Mouse (Mus musculus) CH12.LX (cell line): ENCODE measurements around the gene Hdac5. TPM values are rescaled to one million over a fixed set of nuclear protein-coding genes. Genes with fewer than 3 reads are reported as not detected.
A peak's percentile ranks its signal among the peaks of the same experiment; 100 is the strongest.

ENCODE experiments used
- DNase-seq: peaks from one replicate; pipeline ENCODE4 v3.0.0-alpha.2; 2013; ENCODE audit errors: extremely low read depth
- H3K27ac ChIP-seq: 2 replicates; pipeline ENCODE4 v1.5.1; 2012; ENCODE audit warnings: low read depth, mild to moderate bottlenecking, control low read depth, moderate library complexity; ENCODE audit not compliant: insufficient read depth
- H3K27me3 ChIP-seq: replicated peaks from 2 replicates; pipeline ENCODE3; 2012; ENCODE audit warnings: inconsistent platforms
- H3K36me3 ChIP-seq, 2 experiments: replicated peaks in 1 of 2; 2 replicates each; pipeline versions ENCODE3 to v1.6.1; 2012; ENCODE audit warnings: inconsistent platforms in 1 of 2, low read length in 1 of 2, mild to moderate bottlenecking in 1 of 2, mixed read lengths in 1 of 2, moderate library complexity in 1 of 2; ENCODE audit not compliant: control insufficient read depth in 1 of 2, insufficient read depth in 1 of 2
- H3K4me1 ChIP-seq, 2 experiments: 2 replicates each; pipeline ENCODE4 v1.6.1; 2012; ENCODE audit warnings: inconsistent platforms in 1 of 2, moderate library complexity in 1 of 2; ENCODE audit not compliant: insufficient read depth in 2 of 2, control insufficient read depth in 1 of 2
- H3K4me2 ChIP-seq: 2 replicates; pipeline ENCODE4 v1.6.1; 2012; ENCODE audit warnings: low read depth, mild to moderate bottlenecking, control low read depth; ENCODE audit not compliant: poor library complexity, insufficient read depth, severe bottlenecking
- H3K4me3 ChIP-seq, 3 experiments: fragments of 150-350 bp in 1 of 3; sonication (generic) in 1 of 3; replicated peaks in 1 of 3; 2 replicates each; pipeline versions ENCODE3 to v1.5.1; 2011 to 2012; ENCODE audit warnings: low read depth in 2 of 3, low read length in 2 of 3, mild to moderate bottlenecking in 2 of 3, moderate library complexity in 2 of 3, control low read depth in 1 of 3, improper control_type of control experiment in 1 of 3, inconsistent platforms in 1 of 3, mixed read lengths in 1 of 3; ENCODE audit not compliant: poor library complexity in 1 of 3
- H3K79me2 ChIP-seq: replicated peaks from 2 replicates; pipeline ENCODE4 v1.6.1; 2012; ENCODE audit warnings: mild to moderate bottlenecking, moderate library complexity; ENCODE audit not compliant: control insufficient read depth, poor library complexity, insufficient read depth, severe bottlenecking; ENCODE audit errors: extremely low read depth
- H3K9ac ChIP-seq: 2 replicates; pipeline ENCODE4 v1.6.1; 2012; ENCODE audit warnings: low read depth, mild to moderate bottlenecking, control low read depth, moderate library complexity; ENCODE audit not compliant: insufficient read depth
- H3K9me3 ChIP-seq: replicated peaks from 2 replicates; pipeline ENCODE3; 2012; ENCODE audit warnings: low read length, inconsistent platforms, mixed read lengths
- BHLHE40 ChIP-seq: IDR thresholded peaks from 2 replicates; pipeline ENCODE4 v1.6.1; 2011; ENCODE audit warnings: mild to moderate bottlenecking, low read depth, low read length, improper control_type of control experiment
- CHD1 ChIP-seq: IDR thresholded peaks from 2 replicates; pipeline ENCODE4 v1.6.1; 2012; ENCODE audit warnings: low read depth, low read length, improper control_type of control experiment, inconsistent platforms
- CHD2 ChIP-seq: IDR thresholded peaks from 2 replicates; pipeline ENCODE4 v1.6.1; 2011; ENCODE audit warnings: low read length, improper control_type of control experiment
- CTCF ChIP-seq, 2 experiments: IDR thresholded peaks in 1 of 2; conservative IDR thresholded peaks in 1 of 2; 2 replicates each; pipeline ENCODE4 v1.5.1; 2011 to 2012; ENCODE audit warnings: low read depth in 2 of 2, low read length in 2 of 2, improper control_type of control experiment in 1 of 2, inconsistent platforms in 1 of 2, mild to moderate bottlenecking in 1 of 2, moderate library complexity in 1 of 2
- E2F4 ChIP-seq: IDR thresholded peaks from 2 replicates; pipeline ENCODE4 v1.6.1; 2011; ENCODE audit warnings: low read depth, low read length, improper control_type of control experiment; ENCODE audit not compliant: insufficient replicate concordance
- ELF1 ChIP-seq: IDR thresholded peaks from 2 replicates; pipeline ENCODE4 v1.6.1; 2014; ENCODE audit warnings: low read depth, mild to moderate bottlenecking, inconsistent platforms, low read length, improper control_type of control experiment
- EP300 ChIP-seq: IDR thresholded peaks from 2 replicates; pipeline ENCODE4 v1.6.1; 2011; ENCODE audit warnings: low read length, improper control_type of control experiment
- ETS1 ChIP-seq: conservative IDR thresholded peaks from 2 replicates; pipeline ENCODE4 v1.6.1; 2012; ENCODE audit warnings: low read depth, mild to moderate bottlenecking, inconsistent platforms, low read length, improper control_type of control experiment, moderate library complexity
- GABPA ChIP-seq: IDR thresholded peaks from 2 replicates; pipeline ENCODE4 v1.6.1; 2012; ENCODE audit warnings: low read depth, low read length, improper control_type of control experiment, inconsistent platforms; ENCODE audit not compliant: insufficient replicate concordance
- HCFC1 ChIP-seq: IDR thresholded peaks from 2 replicates; pipeline ENCODE4 v1.6.1; 2012; ENCODE audit warnings: low read depth, mild to moderate bottlenecking, inconsistent platforms, low read length, improper control_type of control experiment
- IRF4 ChIP-seq: IDR thresholded peaks from 2 replicates; pipeline ENCODE4 v1.6.1; 2014; ENCODE audit warnings: low read depth, mild to moderate bottlenecking, inconsistent platforms, low read length, improper control_type of control experiment
- JUN ChIP-seq: IDR thresholded peaks from 2 replicates; pipeline ENCODE4 v1.6.1; 2011; ENCODE audit warnings: low read depth, mild to moderate bottlenecking, low read length, improper control_type of control experiment, moderate library complexity; ENCODE audit not compliant: insufficient read depth
- JUND ChIP-seq: conservative IDR thresholded peaks from 2 replicates; pipeline ENCODE4 v1.6.1; 2011; ENCODE audit warnings: low read depth, low read length, improper control_type of control experiment
- KAT2A ChIP-seq: IDR thresholded peaks from 2 replicates; pipeline ENCODE4 v1.6.1; 2012; ENCODE audit warnings: low read length, improper control_type of control experiment, inconsistent platforms; ENCODE audit not compliant: insufficient replicate concordance
- MAFK ChIP-seq: IDR thresholded peaks from 2 replicates; pipeline ENCODE4 v1.6.1; 2011; ENCODE audit warnings: low read length, improper control_type of control experiment; ENCODE audit not compliant: insufficient replicate concordance
- MAX ChIP-seq: IDR thresholded peaks from 2 replicates; pipeline ENCODE4 v1.6.1; 2011; ENCODE audit warnings: low read length, improper control_type of control experiment
- MAZ ChIP-seq: IDR thresholded peaks from 2 replicates; pipeline ENCODE4 v1.6.1; 2012; ENCODE audit warnings: low read depth, mild to moderate bottlenecking, inconsistent platforms, low read length, improper control_type of control experiment, moderate library complexity
- MEF2A ChIP-seq: IDR thresholded peaks from 2 replicates; pipeline ENCODE4 v1.6.1; 2014; ENCODE audit warnings: low read depth, mild to moderate bottlenecking, inconsistent platforms, low read length, improper control_type of control experiment, borderline replicate concordance
- MXI1 ChIP-seq: IDR thresholded peaks from 2 replicates; pipeline ENCODE4 v1.6.1; 2011; ENCODE audit warnings: mild to moderate bottlenecking, low read depth, low read length, improper control_type of control experiment
- MYC ChIP-seq: IDR thresholded peaks from 2 replicates; pipeline ENCODE4 v1.6.1; 2011; ENCODE audit warnings: low read depth, mild to moderate bottlenecking, improper control_type of control experiment, low read length
- NELFE ChIP-seq: IDR thresholded peaks from 2 replicates; pipeline ENCODE4 v1.6.1; 2011; ENCODE audit warnings: low read depth, low read length, improper control_type of control experiment
- NRF1 ChIP-seq: IDR thresholded peaks from 2 replicates; pipeline ENCODE4 v1.6.1; 2014; ENCODE audit warnings: low read depth, mild to moderate bottlenecking, inconsistent platforms, low read length, improper control_type of control experiment, moderate library complexity
- PAX5 ChIP-seq: IDR thresholded peaks from 2 replicates; pipeline ENCODE4 v1.6.1; 2012; ENCODE audit warnings: low read length, inconsistent platforms, mixed read lengths
- POLR2A ChIP-seq: IDR thresholded peaks from 2 replicates; pipeline ENCODE4 v1.6.1; 2011; ENCODE audit warnings: low read depth, mild to moderate bottlenecking, improper control_type of control experiment, low read length
- POLR2AphosphoS2 ChIP-seq: IDR thresholded peaks from 2 replicates; pipeline ENCODE4 v1.6.1; 2011; ENCODE audit warnings: low read depth, low read length, improper control_type of control experiment
- RAD21 ChIP-seq: IDR thresholded peaks from 2 replicates; pipeline ENCODE4 v1.6.1; 2011; ENCODE audit warnings: low read depth, mild to moderate bottlenecking, low read length, improper control_type of control experiment, moderate library complexity
- RCOR1 ChIP-seq: conservative IDR thresholded peaks from 2 replicates; pipeline ENCODE4 v1.6.1; 2012; ENCODE audit warnings: low read depth, mild to moderate bottlenecking, inconsistent platforms, low read length, improper control_type of control experiment
- SIN3A ChIP-seq: IDR thresholded peaks from 2 replicates; pipeline ENCODE4 v1.6.1; 2012; ENCODE audit warnings: low read length, improper control_type of control experiment, inconsistent platforms
- SMC3 ChIP-seq: IDR thresholded peaks from 2 replicates; pipeline ENCODE4 v1.6.1; 2011; ENCODE audit warnings: low read depth, low read length, improper control_type of control experiment
- TBP ChIP-seq: conservative IDR thresholded peaks from 2 replicates; pipeline ENCODE4 v1.6.1; 2011; ENCODE audit warnings: low read depth, low read length, improper control_type of control experiment
- TCF12 ChIP-seq: IDR thresholded peaks from 2 replicates; pipeline ENCODE4 v1.6.1; 2014; ENCODE audit warnings: low read depth, mild to moderate bottlenecking, inconsistent platforms, low read length, improper control_type of control experiment
- UBTF ChIP-seq: IDR thresholded peaks from 2 replicates; pipeline ENCODE4 v1.6.1; 2012; ENCODE audit warnings: low read depth, mild to moderate bottlenecking, inconsistent platforms, low read length, improper control_type of control experiment, moderate library complexity
- USF1 ChIP-seq: IDR thresholded peaks from 2 replicates; pipeline ENCODE4 v1.6.1; 2014; ENCODE audit warnings: low read depth, mild to moderate bottlenecking, inconsistent platforms, low read length, improper control_type of control experiment
- USF2 ChIP-seq: conservative IDR thresholded peaks from 2 replicates; pipeline ENCODE4 v1.6.1; 2011; ENCODE audit warnings: low read depth, low read length, improper control_type of control experiment
- ZC3H11A ChIP-seq: IDR thresholded peaks from 2 replicates; pipeline ENCODE4 v1.6.1; 2012; ENCODE audit warnings: low read depth, mild to moderate bottlenecking, inconsistent platforms, low read length, improper control_type of control experiment
- ZKSCAN1 ChIP-seq: IDR thresholded peaks from 2 replicates; pipeline ENCODE4 v1.6.1; 2012; ENCODE audit warnings: low read depth, inconsistent platforms, low read length, improper control_type of control experiment, borderline replicate concordance
- ZMIZ1 ChIP-seq: IDR thresholded peaks from 2 replicates; pipeline ENCODE4 v1.6.1; 2012; ENCODE audit warnings: low read depth, mild to moderate bottlenecking, inconsistent platforms, low read length, improper control_type of control experiment
- ZNF384 ChIP-seq: IDR thresholded peaks from 2 replicates; pipeline ENCODE4 v1.6.1; 2012; ENCODE audit warnings: low read depth, low read length, improper control_type of control experiment, inconsistent platforms
- dilution Hi-C: fragments of 300-500 bp; cut with MboI; formaldehyde crosslinking; loops from 2 replicates; pipeline ENCODE4 v1.14.3; 2020; ENCODE audit warnings: low sequenced_read_pairs; ENCODE audit not compliant: extremely low pct_unique_long_range_greater_than_20kb, extremely low pct_ligation_motif_present
- in situ Hi-C: fragments of 300-500 bp; cut with MboI; formaldehyde crosslinking; loops from 3 replicates; pipeline ENCODE4 v1.14.3; 2019; ENCODE audit warnings: low sequenced_read_pairs, low pct_ligation_motif_present, low pct_unique_long_range_greater_than_20kb, mixed read lengths
- polyA plus RNA-seq: library from polyadenylated mRNA; unstranded; fragments of >175 nt; gene quantifications from 2 replicates; pipeline ENCODE4 v1.2.1, GENCODE M21; 2012; ENCODE audit warnings: low read depth; ENCODE audit not compliant: insufficient read length
- total RNA-seq, 2 experiments: library from RNA; depleted of rRNA; stranded (reverse); fragments of 300-350 nt in 1 of 2; fragments of >200 nt in 1 of 2; gene quantifications; 2 replicates each; pipeline ENCODE4 v1.2.3; 2012 to 2014

Hdac5 gene
- total and polyA plus RNA-seq, 3 experiments = 24.9 to 49.6 (median 46.4) TPM

DNA sequence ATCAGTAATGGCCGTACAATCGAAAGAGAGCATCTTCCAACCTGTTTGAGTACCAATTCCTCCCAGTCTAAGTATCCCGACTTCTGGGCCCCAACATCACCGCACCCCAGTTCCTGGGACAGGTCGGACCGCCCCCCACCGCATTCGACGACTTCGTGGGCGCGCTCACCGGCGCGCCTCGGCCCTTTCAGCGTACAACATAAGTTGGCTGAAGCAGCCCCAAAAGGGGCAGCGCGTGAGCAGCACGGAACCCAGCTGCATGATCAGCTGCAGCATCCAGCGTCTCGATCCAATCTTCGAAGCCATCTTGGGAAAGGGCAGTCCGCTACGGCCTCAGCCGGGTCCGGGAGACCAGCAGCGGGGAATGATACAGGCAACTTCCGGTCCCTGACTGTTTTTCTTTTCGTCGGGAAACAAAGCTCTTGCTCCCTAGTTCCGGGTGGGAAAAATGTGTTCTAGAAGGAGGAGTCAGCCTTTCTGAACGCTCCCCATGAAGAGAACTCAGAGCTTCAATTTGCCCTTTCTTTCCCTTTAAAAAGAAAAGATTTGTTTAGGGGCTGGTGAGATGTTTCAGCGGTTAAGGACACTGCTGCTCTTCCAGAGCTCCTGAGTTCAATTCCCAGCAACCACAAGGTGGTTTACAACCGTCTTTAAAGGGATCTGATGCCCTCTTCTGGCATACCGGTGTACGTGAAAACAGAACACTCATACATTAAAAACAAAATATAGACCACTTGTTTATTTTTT lies 73.8 kb downstream of the Hdac5 start, which contains the start of gene Tmem101:
Gene Tmem101, minus strand, starts transcription at position 366 of the 747 bp plus-strand sequence.
- Histone ChIP-seq H3K9me3 (no peaks in the 10 kb centered on the region), H3K4me2 (peak within 1 kb of the TSS; percentile 99), H3K4me1 (peaks cover 4 to 16% of the 10 kb centered on the region in 2 experiments), H3K27ac (no peak within 1 kb of the TSS), H3K79me2 (no peaks in the 10 kb centered on the region), H3K4me3 (peak within 1 kb of the TSS; percentile 66 to 83 (median 77)), H3K27me3 (no peaks in the 10 kb centered on the region), H3K9ac (peak within 1 kb of the TSS; percentile 73), H3K36me3 (peaks cover 19 to 37% of the 10 kb centered on the region in 2 experiments)
- peak; percentile 96 for DNase-seq
- dilution Hi-C loops = no loop called here
- in situ Hi-C loops = loop anchor here (5.0 kb wide), 1 partner anchor 66 kb away; no protein-coding TSS in a partner anchor
- peak; percentile 80 for TF ChIP-seq MXI1
- no peak; the same call in 1 of the 2 replicates for TF ChIP-seq MAX
- TF ChIP-seq IRF4 = peak; percentile 86
- TF ChIP-seq CTCF (conservative IDR thresholded peaks at IDR 0.05 in 1 of 2, IDR thresholded peaks at IDR 0.05 in 1 of 2; ENCODE audit: low read depth in 2 of 2, low read length in 2 of 2) = peak in 1 of 2 experiments; percentile 64; a peak in 2 of 4 replicates
- TF ChIP-seq POLR2A = peak; percentile 81
- peak; percentile 18; the same call in 1 of the 2 replicates for TF ChIP-seq SMC3
- TF ChIP-seq UBTF = peak; percentile 48; the same call in 1 of the 2 replicates
- TF ChIP-seq NELFE = peak; percentile 85
- peak; percentile 83 for TF ChIP-seq BHLHE40
- no peak for TF ChIP-seq USF2
- TF ChIP-seq ZKSCAN1 = no peak
- peak; percentile 84 for TF ChIP-seq MEF2A
- TF ChIP-seq SIN3A = peak; percentile 99
- TF ChIP-seq CHD1 = 0 out of 2 replicates have a peak, but pooled peaks have one; percentile 53
- no peak for TF ChIP-seq ZNF384
- no peak for TF ChIP-seq ZC3H11A
- no peak for TF ChIP-seq PAX5
- TF ChIP-seq POLR2AphosphoS2 = peak; percentile 45; the same call in 1 of the 2 replicates
- peak; percentile 51; the same call in 1 of the 2 replicates for TF ChIP-seq ETS1
- TF ChIP-seq HCFC1 = peak; percentile 100
- peak; percentile 90 for TF ChIP-seq ELF1
- TF ChIP-seq NRF1 = peak; percentile 77
- TF ChIP-seq MAZ = peak; percentile 93; the same call in 1 of the 2 replicates
- TF ChIP-seq RAD21 = peak; percentile 26
- TF ChIP-seq JUND = peak; percentile 66; the same call in 1 of the 2 replicates
- no peak; the same call in 1 of the 2 replicates for TF ChIP-seq USF1
- TF ChIP-seq GABPA = peak; percentile 92; the same call in 1 of the 2 replicates
- TF ChIP-seq KAT2A = peak; percentile 99
- peak; percentile 85; the same call in 1 of the 2 replicates for TF ChIP-seq RCOR1
- peak; percentile 77; the same call in 1 of the 2 replicates for TF ChIP-seq CHD2
- peak; percentile 78 for TF ChIP-seq MYC
- peak; percentile 90 for TF ChIP-seq TCF12
- TF ChIP-seq JUN = no peak; the same call in 1 of the 2 replicates
- TF ChIP-seq MAFK = no peak
- TF ChIP-seq TBP = peak; percentile 95
- TF ChIP-seq ZMIZ1 = peak; percentile 52; the same call in 1 of the 2 replicates
- TF ChIP-seq EP300 = no peak
- no peak; the same call in 1 of the 2 replicates for TF ChIP-seq E2F4
